Mouse (Mus musculus): ENCODE measurements around the gene Myrfl.

The Myrfl gene

DNA sequence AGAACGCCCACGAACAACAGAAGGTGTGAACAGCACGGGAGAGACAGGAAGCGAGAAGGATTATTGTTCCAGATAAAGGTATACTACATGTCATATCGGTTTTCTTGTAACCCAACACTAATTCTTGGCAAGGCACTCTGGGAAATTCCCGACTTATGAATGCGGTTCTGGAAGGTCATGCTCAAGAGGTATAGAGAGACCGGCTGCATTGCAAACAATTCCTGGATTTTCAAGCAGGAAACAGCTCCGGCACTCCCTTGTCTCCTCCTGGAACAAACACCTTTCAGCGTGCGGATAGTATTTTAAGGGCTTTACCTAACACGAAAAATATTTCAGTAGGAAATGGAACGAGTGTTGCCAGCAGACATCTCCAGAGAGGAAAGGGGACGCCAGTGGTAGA lies 145.8 kb downstream of the Myrfl start:
- DNase-seq = peak; percentile 26 to 56

DNA sequence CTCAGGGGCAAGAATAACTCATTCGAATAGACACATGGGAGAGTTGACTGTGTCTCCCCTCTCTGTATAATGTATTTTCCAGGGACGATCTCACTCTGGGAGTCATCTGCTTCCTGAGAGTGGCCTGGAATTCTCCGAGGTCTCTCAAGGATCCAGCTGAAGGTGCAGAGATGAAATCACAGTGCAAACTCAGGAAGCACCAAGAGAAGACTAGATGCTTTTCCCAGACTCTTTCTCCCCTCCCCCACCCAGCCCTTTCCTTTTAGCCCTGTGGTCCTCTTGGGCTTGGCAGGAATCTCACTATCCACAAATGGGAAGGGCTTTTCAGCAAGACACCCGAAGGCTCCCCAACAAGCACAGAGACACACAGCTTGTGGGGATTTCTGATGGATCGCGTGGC lies 146.7 kb downstream of the Myrfl start:
- no peak for DNase-seq

DNA sequence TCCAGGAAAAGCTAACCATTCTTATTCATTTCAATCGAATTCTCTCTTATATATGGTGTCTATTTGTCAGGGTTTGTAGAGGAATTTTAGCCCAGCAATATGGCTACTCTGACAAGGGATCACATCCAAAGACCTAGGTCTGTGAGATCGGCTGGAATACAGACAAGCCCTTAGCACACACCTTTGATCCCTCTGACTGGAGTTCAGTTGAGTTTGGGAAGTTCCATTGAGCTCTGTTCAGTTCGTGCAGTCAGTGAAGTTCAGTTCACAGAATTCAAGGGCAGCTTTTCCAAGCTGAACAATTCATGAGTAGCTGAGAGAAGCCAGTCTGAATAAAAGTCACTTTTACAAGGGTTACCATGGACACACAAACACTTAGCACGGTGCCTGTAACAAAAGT lies 148.0 kb downstream of the Myrfl start:
- no peak for DNase-seq

DNA sequence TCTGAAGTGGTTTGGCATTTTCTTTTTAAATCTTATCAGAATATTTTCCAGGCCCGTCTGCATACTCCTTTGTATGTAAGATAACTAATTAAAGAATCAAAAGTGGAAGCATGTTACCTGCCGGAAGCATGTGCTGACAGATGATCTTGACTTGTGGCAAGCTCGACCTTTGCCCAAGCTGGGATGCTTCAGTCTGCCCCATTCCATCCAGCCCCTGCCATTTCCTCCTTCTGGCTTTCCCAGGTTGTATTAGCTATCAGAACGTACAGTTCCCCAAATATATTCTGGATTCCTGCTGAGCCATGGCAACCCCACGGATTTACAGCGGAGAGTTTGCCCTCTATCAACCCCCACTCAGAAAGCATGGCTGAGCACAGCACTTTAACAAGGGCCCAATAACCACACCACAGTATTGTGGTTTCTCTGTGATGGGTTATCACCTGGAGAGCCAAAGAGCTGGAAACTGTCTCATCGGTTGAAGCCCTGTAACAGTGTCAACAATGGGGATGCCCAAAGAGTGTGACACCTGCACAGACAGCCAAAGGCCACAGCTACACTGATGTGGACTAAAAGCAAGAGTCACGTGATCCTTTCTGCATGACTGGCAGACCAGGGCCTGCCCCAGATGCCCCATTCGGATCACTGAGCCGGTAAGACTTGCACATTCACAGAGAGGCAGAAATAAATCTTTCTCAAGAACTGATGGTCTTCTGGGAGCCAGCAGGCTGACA lies 150.3 kb downstream of the Myrfl start:
- no peak for DNase-seq

DNA sequence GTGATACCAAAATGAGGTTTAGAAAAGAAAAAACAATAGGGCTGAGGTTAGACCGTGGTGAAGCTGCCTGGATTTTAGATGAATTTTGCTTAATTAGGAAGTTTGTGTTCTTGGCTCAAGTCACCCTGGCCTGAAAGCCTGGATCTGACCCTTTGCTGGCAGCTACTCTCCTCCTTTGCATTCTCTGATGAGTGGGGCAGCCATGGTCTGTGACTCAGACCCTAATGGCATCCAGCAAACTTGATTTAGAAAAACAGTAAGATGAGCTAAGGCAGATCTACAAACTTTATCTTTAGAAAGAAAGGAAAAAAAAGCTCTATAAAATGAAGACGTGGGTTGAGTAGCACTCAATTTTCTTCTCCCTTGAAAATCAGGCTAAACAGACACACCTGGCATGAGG lies 154.0 kb downstream of the Myrfl start:
- no peak for DNase-seq

DNA sequence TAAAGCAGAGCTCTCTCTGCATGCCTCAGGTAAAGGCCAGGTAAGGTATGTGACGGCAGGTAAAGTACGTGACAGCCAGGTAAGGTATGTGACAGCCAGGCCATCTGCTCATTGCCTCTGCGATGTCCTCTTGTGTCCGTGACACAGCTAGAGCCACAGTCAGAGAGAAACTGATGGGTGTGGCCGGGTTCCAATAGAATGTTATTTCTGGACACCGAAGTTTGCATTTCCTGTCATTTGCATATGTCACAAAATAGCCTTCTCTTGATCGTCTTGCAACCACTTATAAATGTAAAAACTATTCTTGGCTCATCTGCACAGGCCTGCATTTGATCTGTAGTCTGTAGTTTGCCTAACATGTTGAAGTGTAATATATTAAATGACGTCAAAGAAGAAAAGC lies 154.5 kb downstream of the Myrfl start:
- no peak for DNase-seq

DNA sequence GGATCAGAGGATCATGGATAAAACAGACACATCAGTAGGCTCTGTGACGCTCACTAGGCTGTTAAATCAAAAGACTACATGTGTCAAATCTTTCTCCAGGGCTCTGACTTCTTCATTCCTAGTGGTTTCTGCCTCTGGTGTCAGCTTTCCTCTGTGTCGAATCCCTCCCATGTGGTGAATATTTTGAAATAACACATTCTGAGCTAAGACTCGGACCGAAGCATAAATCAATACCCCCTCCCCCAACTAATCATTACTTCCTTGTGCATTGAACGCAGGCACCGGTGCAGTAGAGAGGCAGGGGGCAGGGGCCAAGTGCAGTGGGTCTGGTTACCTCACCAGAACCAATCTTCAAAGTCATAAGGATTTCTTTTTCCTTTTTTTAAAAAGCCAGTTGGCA lies 155.4 kb downstream of the Myrfl start:
- DNase-seq = no peak

DNA sequence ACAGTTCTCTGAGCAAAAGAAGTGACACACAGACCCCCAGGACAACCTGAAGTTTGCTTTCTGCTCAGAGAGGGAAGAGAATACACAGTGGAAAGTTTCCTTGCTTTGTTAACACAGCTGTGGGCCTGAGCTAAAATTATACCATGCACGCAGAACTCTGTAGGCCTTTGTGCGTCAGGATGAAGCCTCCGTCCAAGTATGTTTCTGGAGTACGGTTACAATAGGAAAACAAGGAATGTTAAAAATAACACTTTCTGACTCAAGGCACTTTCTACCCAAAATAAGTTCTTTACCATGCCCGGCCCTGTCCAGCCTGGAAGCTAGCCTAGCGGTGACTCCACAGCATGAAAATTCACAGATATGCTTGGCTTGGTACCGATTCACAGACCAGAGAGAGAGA lies 156.6 kb downstream of the Myrfl start:
- no peak for DNase-seq

DNA sequence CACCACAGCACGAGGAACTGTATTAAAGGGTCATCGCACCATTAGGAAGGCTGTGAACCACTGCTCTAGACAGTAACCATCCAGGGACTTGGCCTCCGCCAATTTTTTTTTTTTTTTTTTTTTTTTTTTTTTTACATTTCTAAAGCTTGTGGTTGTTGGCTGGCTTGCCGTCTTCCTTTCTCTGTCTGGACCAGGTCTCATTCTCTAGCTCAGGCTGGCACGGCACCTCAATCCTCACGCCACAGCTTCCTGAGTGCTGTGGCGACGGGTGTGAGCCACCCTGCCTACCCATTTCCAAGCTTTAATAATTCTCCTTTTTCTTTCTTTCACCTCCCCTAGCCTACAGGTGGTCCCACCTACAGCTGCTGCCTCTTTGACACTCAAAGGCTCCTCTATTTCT lies 158.2 kb downstream of the Myrfl start:
- no peak for DNase-seq

DNA sequence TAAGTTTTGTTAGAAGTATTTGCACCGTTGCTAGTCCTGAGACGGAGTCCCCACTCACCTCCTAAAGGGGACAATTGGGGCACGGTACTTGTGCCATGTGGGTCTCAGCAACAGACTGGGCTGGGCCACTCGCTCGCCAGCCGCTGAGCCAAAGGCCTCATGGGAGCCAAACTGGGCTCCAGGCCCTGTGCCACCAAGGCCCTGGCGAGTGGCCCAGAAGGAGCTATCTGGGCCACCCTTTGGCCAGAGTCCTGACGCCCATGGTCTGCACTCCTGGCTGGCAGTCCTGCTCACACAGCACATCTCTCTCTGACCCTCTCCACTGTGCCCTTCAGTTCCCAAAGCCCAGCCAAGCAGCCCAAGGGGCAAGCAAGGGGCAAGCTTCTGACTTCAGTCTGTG lies 161.1 kb downstream of the Myrfl start:
- no peak for DNase-seq

DNA sequence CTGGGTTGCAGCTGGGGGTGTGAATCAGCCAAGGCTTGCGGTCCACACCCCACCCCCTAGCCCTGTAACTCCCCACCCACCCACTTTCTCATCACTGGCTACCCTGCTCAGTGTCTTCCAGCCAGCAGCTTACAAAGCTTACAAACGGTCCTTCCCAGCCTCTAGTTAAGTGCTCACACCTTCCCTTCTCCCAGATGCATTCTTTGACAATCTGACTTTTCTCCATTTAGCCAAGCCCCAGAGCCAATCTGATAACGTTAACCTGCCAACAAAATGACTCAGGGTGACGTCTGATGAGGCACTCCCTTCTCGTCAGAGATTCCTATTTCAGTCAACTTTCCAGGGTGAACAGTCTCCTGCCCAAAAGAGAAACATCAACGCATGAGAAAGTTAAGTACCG lies 163.1 kb downstream of the Myrfl start:
- no peak for DNase-seq

DNA sequence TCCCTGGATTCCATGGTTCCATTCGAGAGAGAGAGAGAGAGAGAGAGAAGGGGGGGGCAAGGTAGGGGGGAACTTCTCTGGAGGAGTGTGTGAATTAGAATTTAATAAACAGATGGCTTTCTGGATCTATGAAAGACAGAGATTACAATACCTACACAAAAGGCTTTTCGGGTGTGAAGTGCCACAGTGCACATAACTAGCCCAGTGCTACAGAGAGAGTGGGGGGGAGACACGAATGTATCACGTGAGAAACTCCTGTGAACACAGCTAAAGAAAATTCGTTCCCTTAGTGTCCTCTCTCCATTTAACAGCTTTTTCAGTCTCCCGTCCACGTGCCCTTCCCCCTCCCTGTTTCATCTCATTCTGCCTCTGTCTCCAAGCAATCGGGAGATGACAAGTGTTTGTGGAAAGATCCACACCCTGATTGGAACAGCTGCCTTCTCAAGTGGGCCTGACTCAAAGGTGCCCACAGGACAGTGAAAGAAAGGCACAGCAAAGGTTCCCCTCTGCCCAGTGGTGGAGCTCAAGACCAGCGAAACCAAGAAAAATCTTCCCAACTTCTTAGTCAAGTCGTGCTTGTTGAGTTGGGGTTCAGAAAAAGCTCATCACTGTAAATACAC lies 166.6 kb downstream of the Myrfl start:
- no peak for DNase-seq

DNA sequence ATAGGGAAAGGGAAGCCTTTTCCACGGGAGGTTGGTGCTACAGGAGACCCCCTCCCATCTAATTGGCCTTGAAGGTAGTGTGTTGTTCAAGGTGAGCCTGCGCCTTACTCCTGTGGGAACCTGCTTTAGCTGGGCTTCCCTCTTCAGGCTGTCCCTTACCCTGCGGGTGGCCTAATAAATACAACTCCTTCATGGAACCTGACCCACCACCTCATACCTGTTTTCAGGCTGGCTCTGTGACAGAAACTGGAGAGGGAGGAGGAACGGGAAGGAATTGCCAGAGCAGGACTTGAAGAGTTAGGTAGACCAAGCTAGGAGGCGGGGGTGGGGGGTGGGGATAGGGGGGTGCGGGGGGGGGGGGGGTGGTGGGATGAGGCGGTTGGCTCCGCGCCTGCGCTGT lies 167.9 kb downstream of the Myrfl start:
- no peak for DNase-seq

DNA sequence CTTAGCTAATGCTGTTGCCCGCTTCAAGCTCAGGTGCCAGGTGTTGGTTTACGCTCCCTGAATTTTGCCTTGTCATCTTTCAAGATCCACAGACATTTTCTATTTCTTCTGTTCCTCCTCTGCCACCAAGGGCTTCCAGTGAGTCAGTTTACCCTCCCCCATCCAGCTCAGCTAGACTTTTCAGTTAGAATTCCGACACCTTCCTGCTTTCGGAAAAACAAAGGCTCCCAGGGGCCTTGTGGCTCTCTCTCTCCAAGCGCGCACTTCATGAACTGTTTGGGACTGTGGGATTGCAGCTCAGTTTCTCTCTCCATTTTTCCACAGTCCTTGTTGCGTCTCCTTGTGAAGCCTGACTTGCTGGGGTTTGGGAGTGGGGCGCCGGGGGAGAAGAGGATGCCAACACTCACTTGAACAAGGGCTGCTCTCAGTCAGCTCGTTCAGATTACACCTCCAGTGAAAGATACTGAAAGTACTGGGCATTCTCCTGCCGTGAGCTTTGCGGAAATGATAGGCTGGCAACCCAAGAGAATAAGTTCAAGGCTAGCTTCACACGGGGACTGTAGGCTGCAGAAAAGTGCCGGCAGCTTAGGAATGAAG lies 168.9 kb downstream of the Myrfl start:
- DNase-seq = no peak
